Mouse (Mus musculus): ENCODE data around the gene Clip2. TPM values are rescaled to one million over a fixed set of nuclear protein-coding genes. Genes with fewer than 3 reads are reported as not detected.

The Clip2 gene
- polyA plus RNA-seq, 1 experiment from 2014 or later, result 12.7 TPM

GRCm38 (mm10) chr5:134575833-134576232 lies 23.6 kb upstream of the Clip2 start:
- Histone ChIP-seq H3K36me3 (ENCODE audit: inconsistent target) (no peaks in the 10 kb centered on the region), H3K79me2 (ENCODE audit: inconsistent target) (no peaks in the 10 kb centered on the region), H3K27ac (no peak overlapping the region), H3K4me3 (ENCODE audit: inconsistent target) (no peak overlapping the region)
- 95% methylated on average over 4 of the region's 5 CpGs for WGBS (ENCODE audit: missing documents)

GRCm38 (mm10) chr5:134572508-134573214 lies 20.4 kb upstream of the Clip2 start:
- Histone ChIP-seq H3K4me3 (ENCODE audit: inconsistent target) (peak overlapping the region; percentile 49), H3K27ac (0 out of 2 replicates have a peak overlapping the region, but pooled peaks have one; percentile 13), H3K36me3 (ENCODE audit: inconsistent target) (no peaks in the 10 kb centered on the region), H3K79me2 (ENCODE audit: inconsistent target) (no peaks in the 10 kb centered on the region)
- WGBS (ENCODE audit: missing documents), result 14% methylated on average over 10 of the region's 10 CpGs

- peak overlapping the region; percentile 49 for H3K4me3 ChIP-seq (ENCODE audit: inconsistent target)
- H3K79me2 ChIP-seq (ENCODE audit: inconsistent target), result no peaks in the 10 kb centered on the region
- WGBS (ENCODE audit: missing documents), result 4% methylated on average over 23 of the region's 23 CpGs
- H3K36me3 ChIP-seq (ENCODE audit: inconsistent target), result no peaks in the 10 kb centered on the region
- 0 out of 2 replicates have a peak overlapping the region, but pooled peaks have one; percentile 13 for H3K27ac ChIP-seq
Observed at GRCm38 (mm10) chr5:134571730-134572507, 19.7 kb upstream of the Clip2 start.

- Histone ChIP-seq H3K36me3 (ENCODE audit: inconsistent target) (no peaks in the 10 kb centered on the region), H3K27ac (no peak overlapping the region), H3K4me3 (ENCODE audit: inconsistent target) (no peak overlapping the region), H3K79me2 (ENCODE audit: inconsistent target) (no peaks in the 10 kb centered on the region)
- 58% methylated on average over 7 of the region's 8 CpGs for WGBS (ENCODE audit: missing documents)
Observed at GRCm38 (mm10) chr5:134568964-134569491, 16.8 kb upstream of the Clip2 start.

- no peak overlapping the region for H3K4me3 ChIP-seq (ENCODE audit: inconsistent target)
- no peak overlapping the region for H3K27ac ChIP-seq
- H3K79me2 ChIP-seq (ENCODE audit: inconsistent target), result no peaks in the 10 kb centered on the region
- 97% methylated on average over 3 of the region's 3 CpGs for WGBS (ENCODE audit: missing documents)
- no peaks in the 10 kb centered on the region for H3K36me3 ChIP-seq (ENCODE audit: inconsistent target)
Observed at GRCm38 (mm10) chr5:134568030-134568429, 15.8 kb upstream of the Clip2 start.

GRCm38 (mm10) chr5:134567445-134567844 lies 15.2 kb upstream of the Clip2 start:
- no peak overlapping the region for H3K27ac ChIP-seq
- 71% methylated on average over 4 of the region's 4 CpGs for WGBS (ENCODE audit: missing documents)
- H3K79me2 ChIP-seq (ENCODE audit: inconsistent target), result no peaks in the 10 kb centered on the region
- H3K4me3 ChIP-seq (ENCODE audit: inconsistent target), result no peak overlapping the region
- H3K36me3 ChIP-seq (ENCODE audit: inconsistent target), result no peaks in the 10 kb centered on the region

- 87% methylated on average over 6 of the region's 6 CpGs for WGBS (ENCODE audit: missing documents)
- no peak overlapping the region for H3K27ac ChIP-seq
- H3K79me2 ChIP-seq (ENCODE audit: inconsistent target), result no peaks in the 10 kb centered on the region
- H3K36me3 ChIP-seq (ENCODE audit: inconsistent target), result no peaks in the 10 kb centered on the region
- H3K4me3 ChIP-seq (ENCODE audit: inconsistent target), result no peak overlapping the region
Observed at GRCm38 (mm10) chr5:134565696-134566095, 13.5 kb upstream of the Clip2 start.

GRCm38 (mm10) chr5:134564272-134564671 lies 12.0 kb upstream of the Clip2 start:
- Histone ChIP-seq H3K4me3 (ENCODE audit: inconsistent target) (no peak overlapping the region), H3K79me2 (ENCODE audit: inconsistent target) (no peaks in the 10 kb centered on the region)
- WGBS (ENCODE audit: missing documents), result 92% methylated on average over 2 of the region's 2 CpGs

GRCm38 (mm10) chr5:134560450-134561171 lies 8.4 kb upstream of the Clip2 start:
- Histone ChIP-seq H3K27ac (no peak overlapping the region), H3K36me3 (ENCODE audit: inconsistent target) (no peaks in the 10 kb centered on the region), H3K79me2 (ENCODE audit: inconsistent target) (no peaks in the 10 kb centered on the region), H3K4me3 (ENCODE audit: inconsistent target) (no peak overlapping the region)
- 84% methylated on average over 15 of the region's 16 CpGs for WGBS (ENCODE audit: missing documents)

More at GRCm38 (mm10) chr5:134564272-134564671, 12.0 kb upstream of the Clip2 start:
- Histone ChIP-seq H3K27ac (no peak overlapping the region), H3K36me3 (ENCODE audit: inconsistent target) (no peaks in the 10 kb centered on the region)

- Histone ChIP-seq H3K36me3 (ENCODE audit: inconsistent target) (no peaks in the 10 kb centered on the region), H3K27ac (no peak within 1 kb of the TSS), H3K79me2 (ENCODE audit: inconsistent target) (no peaks in the 10 kb centered on the region), H3K4me3 (ENCODE audit: inconsistent target) (no peak within 1 kb of the TSS)
- 96% methylated on average over 7 of the region's 7 CpGs for WGBS (ENCODE audit: missing documents)
Observed at GRCm38 (mm10) chr5:134560071-134560449, 7.8 kb upstream of the Clip2 start, which contains the start of gene Syna. Syna (minus strand) TSS chr5:134560171.

- H3K79me2 ChIP-seq (ENCODE audit: inconsistent target), result peaks cover 12% of the 10 kb centered on the region
- no peak overlapping the region for H3K4me3 ChIP-seq (ENCODE audit: inconsistent target)
- no peaks in the 10 kb centered on the region for H3K36me3 ChIP-seq (ENCODE audit: inconsistent target)
- H3K27ac ChIP-seq, result no peak overlapping the region
- 28% methylated on average over 20 of the region's 20 CpGs for WGBS (ENCODE audit: missing documents)
Observed at GRCm38 (mm10) chr5:134555463-134556164, 3.4 kb upstream of the Clip2 start.

GRCm38 (mm10) chr5:134553951-134554546 lies 1.8 kb upstream of the Clip2 start:
- Histone ChIP-seq H3K79me2 (ENCODE audit: inconsistent target) (peaks cover 27% of the 10 kb centered on the region), H3K36me3 (ENCODE audit: inconsistent target) (no peaks in the 10 kb centered on the region), H3K27ac (no peak overlapping the region), H3K4me3 (ENCODE audit: inconsistent target) (no peak overlapping the region)
- 98% methylated on average over 5 of the region's 5 CpGs for WGBS (ENCODE audit: missing documents)

- Histone ChIP-seq H3K4me3 (ENCODE audit: inconsistent target) (peak overlapping the region; percentile 59), H3K36me3 (ENCODE audit: inconsistent target) (no peaks in the 10 kb centered on the region), H3K79me2 (ENCODE audit: inconsistent target) (peaks cover 53% of the 10 kb centered on the region), H3K27ac (no peak overlapping the region)
- WGBS (ENCODE audit: missing documents), result 3% methylated on average over 52 of the region's 52 CpGs
Observed at GRCm38 (mm10) chr5:134551233-134552109, 763 bp downstream of the Clip2 start.
